Mouse (Mus musculus): ENCODE data around the gene Fam133b. TPM values are rescaled to one million over a fixed set of nuclear protein-coding genes. Genes with fewer than 3 reads are reported as not detected.
"Not testable (repeated sequence)": the region's sequence is repeated elsewhere in the genome, so short reads cannot be mapped to it uniquely, and the experiment has no call there.

The Fam133b gene
- total and polyA plus RNA-seq, 3 experiments: 4.1 to 12.1 (median 11.3) TPM

DNA sequence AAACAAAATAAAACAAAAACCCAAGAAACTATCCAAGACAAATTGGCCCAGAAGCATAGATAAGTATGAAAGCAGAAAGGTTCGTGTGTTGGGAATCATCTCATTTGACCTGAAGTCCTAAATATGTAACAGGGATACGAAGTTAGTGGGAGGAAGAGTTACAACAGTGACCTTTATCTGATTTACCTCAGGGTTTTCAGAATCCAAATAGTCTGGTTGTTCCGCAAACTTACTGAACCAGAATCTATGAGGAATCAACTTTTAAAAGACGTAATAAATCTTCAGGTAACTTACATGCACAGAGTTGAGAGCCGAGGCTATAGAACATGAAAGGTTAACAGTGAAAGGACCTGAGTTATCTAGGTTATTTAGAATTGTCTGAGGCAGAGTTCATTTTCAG lies 55.1 kb downstream of the Fam133b start:
- H3K4me1 ChIP-seq (ENCODE audit: control insufficient read depth, insufficient read depth, low read length): peaks cover 2% of the 10 kb centered on the region
- H3K27me3 ChIP-seq (ENCODE audit: control insufficient read depth, insufficient read depth, low read length): no peaks in the 10 kb centered on the region
- H3K9ac ChIP-seq (ENCODE audit: low read depth, low read length): no peak overlapping the region
- intact Hi-C loops (cut with DNase I): no loop called here
- no peak for DNase-seq
- H3K27ac ChIP-seq: no peak overlapping the region
- no peaks in the 10 kb centered on the region for H3K79me2 ChIP-seq (replicated peaks; ENCODE audit: control insufficient read depth, insufficient read depth, low read length)
- WGBS: 92% methylated on average over 5 of the region's 5 CpGs
- TF ChIP-seq EP300 (IDR thresholded peaks at IDR 0.05; ENCODE audit: insufficient read depth, low read depth, low read length): no peak
- no peak for TF ChIP-seq CTCF (IDR thresholded peaks at IDR 0.05)
- no peak for TF ChIP-seq POLR2A (IDR thresholded peaks at IDR 0.05; ENCODE audit: insufficient read depth, low read depth, low read length)
- peaks cover 3% of the 10 kb centered on the region; the same call in 1 of the 2 replicates for H3K36me3 ChIP-seq (ENCODE audit: control insufficient read depth, insufficient read depth, low read length)
- no peak overlapping the region for H3K4me3 ChIP-seq

DNA sequence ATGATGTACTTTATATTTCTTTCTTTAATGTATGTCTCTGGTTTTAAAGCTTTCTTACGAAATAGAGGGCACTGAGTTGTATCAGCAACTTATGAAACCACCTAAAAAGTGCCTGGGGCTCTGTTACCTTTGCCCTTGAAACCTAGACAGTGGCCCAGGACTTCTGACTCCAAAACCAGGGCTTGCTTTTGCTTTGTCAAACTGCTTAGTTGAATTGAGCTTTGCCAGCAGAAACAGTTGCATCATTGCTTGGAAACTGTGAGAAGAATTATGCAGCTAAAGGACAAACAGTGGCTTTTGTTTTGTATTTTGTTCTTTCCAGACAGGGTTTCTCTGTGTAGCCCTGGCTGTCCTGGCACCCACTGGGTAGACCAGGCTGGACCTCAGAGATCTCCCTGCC lies 56.7 kb downstream of the Fam133b start:
- 87% methylated on average over 1 of the region's 1 CpGs for WGBS
- Histone ChIP-seq H3K4me3 (no peak overlapping the region), H3K79me2 (replicated peaks; ENCODE audit: control insufficient read depth, insufficient read depth, low read length) (no peaks in the 10 kb centered on the region), H3K27ac (no peak overlapping the region), H3K9ac (ENCODE audit: low read depth, low read length) (no peak overlapping the region), H3K27me3 (ENCODE audit: control insufficient read depth, insufficient read depth, low read length) (no peaks in the 10 kb centered on the region), H3K4me1 (ENCODE audit: control insufficient read depth, insufficient read depth, low read length) (no peaks in the 10 kb centered on the region), H3K36me3 (ENCODE audit: control insufficient read depth, insufficient read depth, low read length) (peaks cover under 1% of the 10 kb centered on the region; the same call in 1 of the 2 replicates)
- intact Hi-C loops (cut with DNase I): no loop called here
- no peak for TF ChIP-seq EP300 (IDR thresholded peaks at IDR 0.05; ENCODE audit: insufficient read depth, low read depth, low read length)
- no peak for TF ChIP-seq CTCF (IDR thresholded peaks at IDR 0.05)
- TF ChIP-seq POLR2A (IDR thresholded peaks at IDR 0.05; ENCODE audit: insufficient read depth, low read depth, low read length): no peak
- no peak for DNase-seq

DNA sequence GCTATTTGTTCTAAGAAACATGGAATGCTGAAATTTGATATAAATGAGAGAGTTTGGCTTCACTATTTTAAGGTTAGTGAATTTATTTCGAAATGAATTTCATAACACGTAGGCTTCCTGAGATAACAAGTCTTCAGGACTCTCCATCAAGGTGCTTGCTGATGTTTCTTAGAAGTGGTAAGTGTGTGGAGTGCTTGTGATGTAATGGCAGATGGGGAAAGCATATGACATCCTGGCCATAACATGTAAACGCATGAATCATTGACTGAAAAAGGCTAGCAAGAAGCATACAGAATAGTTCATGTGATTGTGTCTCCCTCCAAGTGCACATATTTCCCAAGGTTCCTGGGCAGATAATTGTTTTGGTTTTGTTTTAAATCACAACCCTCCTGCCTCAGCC lies 57.2 kb downstream of the Fam133b start:
- no peak overlapping the region for H3K27ac ChIP-seq
- DNase-seq: no peak
- H3K27me3 ChIP-seq (ENCODE audit: control insufficient read depth, insufficient read depth, low read length): no peaks in the 10 kb centered on the region
- WGBS: 87% methylated on average over 3 of the region's 3 CpGs
- H3K9ac ChIP-seq (ENCODE audit: low read depth, low read length): no peak overlapping the region
- intact Hi-C loops (cut with DNase I): no loop called here
- no peak for TF ChIP-seq CTCF (IDR thresholded peaks at IDR 0.05)
- no peak for TF ChIP-seq EP300 (IDR thresholded peaks at IDR 0.05; ENCODE audit: insufficient read depth, low read depth, low read length)
- no peaks in the 10 kb centered on the region for H3K36me3 ChIP-seq (ENCODE audit: control insufficient read depth, insufficient read depth, low read length)
- H3K4me3 ChIP-seq: no peak overlapping the region
- H3K79me2 ChIP-seq (replicated peaks; ENCODE audit: control insufficient read depth, insufficient read depth, low read length): no peaks in the 10 kb centered on the region
- no peaks in the 10 kb centered on the region for H3K4me1 ChIP-seq (ENCODE audit: control insufficient read depth, insufficient read depth, low read length)

DNA sequence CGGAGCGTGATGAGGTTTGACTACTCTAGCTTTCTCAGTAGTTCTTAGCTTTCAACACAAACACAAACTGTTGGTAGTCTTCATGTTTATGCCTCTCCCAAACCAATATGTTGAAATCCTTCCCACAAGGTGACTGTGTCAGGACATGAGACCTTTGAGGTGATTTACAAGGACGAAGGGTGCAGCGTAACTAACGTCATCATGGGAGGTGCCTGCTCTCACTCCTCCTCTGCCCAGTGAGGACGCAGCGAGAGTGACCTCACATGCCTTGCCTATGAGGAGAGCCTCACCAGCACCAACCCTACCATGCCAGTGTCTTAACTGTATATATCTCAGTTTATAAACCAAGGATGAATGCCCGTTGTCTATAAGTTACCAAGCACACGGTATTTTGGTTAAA lies 63.5 kb downstream of the Fam133b start:
- intact Hi-C loops (cut with DNase I): no loop called here
- Histone ChIP-seq H3K27me3 (ENCODE audit: control insufficient read depth, insufficient read depth, low read length) (no peaks in the 10 kb centered on the region), H3K27ac (no peak overlapping the region), H3K9ac (ENCODE audit: low read depth, low read length) (no peak overlapping the region), H3K4me1 (ENCODE audit: control insufficient read depth, insufficient read depth, low read length) (no peaks in the 10 kb centered on the region), H3K4me3 (no peak overlapping the region), H3K79me2 (replicated peaks; ENCODE audit: control insufficient read depth, insufficient read depth, low read length) (no peaks in the 10 kb centered on the region), H3K36me3 (ENCODE audit: control insufficient read depth, insufficient read depth, low read length) (no peaks in the 10 kb centered on the region)
- no peak for DNase-seq
- WGBS: 95% methylated on average over 9 of the region's 9 CpGs
- TF ChIP-seq EP300 (IDR thresholded peaks at IDR 0.05; ENCODE audit: insufficient read depth, low read depth, low read length): no peak
- no peak for TF ChIP-seq CTCF (IDR thresholded peaks at IDR 0.05)
- TF ChIP-seq POLR2A (IDR thresholded peaks at IDR 0.05; ENCODE audit: insufficient read depth, low read depth, low read length): no peak

DNA sequence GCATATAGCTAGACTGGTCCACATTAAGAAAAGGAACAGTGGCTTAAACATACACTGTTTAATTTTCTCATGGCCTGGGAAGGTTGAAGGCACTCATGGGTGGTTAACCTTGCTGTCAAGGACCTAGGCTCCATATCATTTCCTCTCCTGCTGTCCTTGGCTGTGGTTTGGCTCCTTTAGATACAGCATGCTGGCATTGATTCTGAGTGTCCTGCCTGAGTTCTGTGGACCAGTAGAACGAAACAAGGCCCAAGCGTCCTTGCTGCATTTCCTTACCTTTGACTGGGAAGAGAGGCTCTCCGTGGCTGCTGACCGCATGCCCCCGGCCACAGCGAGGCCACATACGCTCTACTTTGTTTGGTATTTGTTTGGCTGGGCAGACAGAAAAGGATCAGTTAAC lies 65.6 kb downstream of the Fam133b start:
- no peak for DNase-seq
- H3K4me1 ChIP-seq (ENCODE audit: control insufficient read depth, insufficient read depth, low read length): no peaks in the 10 kb centered on the region
- H3K9ac ChIP-seq (ENCODE audit: low read depth, low read length): no peak overlapping the region
- TF ChIP-seq EP300 (IDR thresholded peaks at IDR 0.05; ENCODE audit: insufficient read depth, low read depth, low read length) (no peak), CTCF (IDR thresholded peaks at IDR 0.05) (no peak), POLR2A (IDR thresholded peaks at IDR 0.05; ENCODE audit: insufficient read depth, low read depth, low read length) (no peak)
- WGBS: 93% methylated on average over 7 of the region's 7 CpGs
- H3K36me3 ChIP-seq (ENCODE audit: control insufficient read depth, insufficient read depth, low read length): no peaks in the 10 kb centered on the region
- H3K79me2 ChIP-seq (replicated peaks; ENCODE audit: control insufficient read depth, insufficient read depth, low read length): no peaks in the 10 kb centered on the region
- no peak overlapping the region for H3K27ac ChIP-seq
- no peak overlapping the region for H3K4me3 ChIP-seq
- intact Hi-C loops (cut with DNase I): no loop called here
- H3K27me3 ChIP-seq (ENCODE audit: control insufficient read depth, insufficient read depth, low read length): no peaks in the 10 kb centered on the region

DNA sequence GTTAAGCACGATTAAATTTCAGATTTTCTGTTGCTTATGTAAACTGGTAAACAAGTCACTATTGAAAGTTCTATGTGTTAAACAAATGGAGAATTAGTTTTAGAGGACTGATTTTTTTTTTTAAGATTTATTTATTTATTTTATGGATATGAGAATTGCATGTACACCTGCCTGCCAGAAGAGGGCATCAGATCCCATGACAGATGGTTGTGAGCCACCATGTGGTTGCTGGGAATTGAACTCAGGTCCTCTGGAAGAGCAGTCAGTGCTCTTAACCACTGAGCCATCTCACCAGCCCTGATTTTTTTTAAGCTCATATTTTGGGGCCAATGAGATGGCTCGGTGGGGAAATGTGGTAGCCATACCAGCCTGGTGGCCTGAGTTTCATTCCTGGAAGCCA lies 68.2 kb downstream of the Fam133b start:
- H3K4me3 ChIP-seq; H3K36me3 ChIP-seq (ENCODE audit: control insufficient read depth, insufficient read depth, low read length): not testable (repeated sequence)

More for the DNA sequence above, 68.2 kb downstream of the Fam133b start:
- 97% methylated on average over 2 of the region's 2 CpGs for WGBS
- H3K9ac ChIP-seq (ENCODE audit: low read depth, low read length); intact Hi-C loops (cut with DNase I); H3K27me3 ChIP-seq (ENCODE audit: control insufficient read depth, insufficient read depth, low read length); H3K27ac ChIP-seq; DNase-seq; H3K4me1 ChIP-seq (ENCODE audit: control insufficient read depth, insufficient read depth, low read length); H3K79me2 ChIP-seq (replicated peaks; ENCODE audit: control insufficient read depth, insufficient read depth, low read length): not testable (repeated sequence)
- TF ChIP-seq CTCF (IDR thresholded peaks at IDR 0.05): peak; percentile 45

Other genes with a start within 250 kb of the Fam133b start
- gene Cdk6, start 202.3 kb upstream of the Fam133b start, total RNA-seq (2021): 10 to 100 TPM in 1 of 2 experiments, 1 to 10 TPM in 1; 8.1 to 10.6 TPM
- gene Cdk6, start 202.3 kb upstream of the Fam133b start, polyA plus RNA-seq (2012; rRNA removed): 4.0 and 5.9 TPM in 2 replicates
- 1 to 10 TPM; 2.0 to 3.1 TPM for gene 1700109H08Rik, start 27.7 kb downstream of the Fam133b start, total RNA-seq (2021)
- gene 1700109H08Rik, start 27.7 kb downstream of the Fam133b start, polyA plus RNA-seq (2012; rRNA removed): 1.3 and 2.4 TPM in 2 replicates
- 1 to 10 TPM; 8.8 to 9.3 TPM for gene Pex1, start 52.2 kb downstream of the Fam133b start, total RNA-seq (2021)
- 5.4 and 7.5 TPM in 2 replicates for gene Pex1, start 52.2 kb downstream of the Fam133b start, polyA plus RNA-seq (2012; rRNA removed)
- 1 to 10 TPM; 3.5 to 5.0 TPM for gene Rbm48, start 52.8 kb downstream of the Fam133b start, total RNA-seq (2021)
- gene Rbm48, start 52.8 kb downstream of the Fam133b start, polyA plus RNA-seq (2012; rRNA removed): 2.8 and 5.5 TPM in 2 replicates
- not detected for gene Tmbim7, start 107.3 kb downstream of the Fam133b start, total RNA-seq (2021)
- gene Tmbim7, start 107.3 kb downstream of the Fam133b start, polyA plus RNA-seq (2012; rRNA removed): 0.14 and 0.15 TPM in 2 replicates
- 10 to 100 TPM; 89.7 to 97.6 TPM for gene Gatad1, start 113.4 kb downstream of the Fam133b start, total RNA-seq (2021)
- 58.8 and 117 TPM in 2 replicates for gene Gatad1, start 113.4 kb downstream of the Fam133b start, polyA plus RNA-seq (2012; rRNA removed)

Data from heart, adult 2 months (tissue).